11 mouse cellular contexts compared by ENCODE assay signal in the genomic region with DNA sequence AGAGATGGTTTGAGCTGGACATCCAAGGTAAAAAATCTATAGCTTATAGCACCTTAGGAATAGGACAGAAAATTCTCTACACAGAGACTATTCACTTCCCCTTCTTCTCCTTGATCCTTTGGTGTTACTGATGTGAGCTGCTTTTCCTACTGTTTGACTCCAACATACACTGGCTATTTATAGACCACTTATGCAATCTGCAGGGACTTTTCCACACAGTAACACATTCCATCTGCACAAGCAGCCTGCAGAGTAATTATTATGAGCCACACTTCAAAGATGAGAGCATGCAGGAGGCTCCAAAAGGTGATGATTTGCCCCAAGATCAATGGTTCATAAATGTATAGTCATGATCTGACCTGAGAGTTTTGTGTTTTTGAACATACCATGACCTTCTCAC.
DNase-seq lines count a peak whose midpoint lies in the region; ATAC-seq and TF ChIP-seq lines count a peak whose summit lies in the region.
"Had no signal": no experiment of that assay in that cellular context is flagged by ENCODE, and none has a peak within 500 bp of the region (broad histone marks: within the 10 kb centered on the region; RNA-seq: fewer than 3 reads in every experiment).

No protein-coding gene starts in this region.

- no peak for TF ChIP-seq POLR2A in embryonic fibroblast, embryonic 13.5 days (IDR thresholded peaks at IDR 0.05; ENCODE audit: low read depth, low read length)

- no peak overlapping the region for H3K27ac ChIP-seq in left cerebral cortex, adult 2 months
- H3K27ac ChIP-seq in embryonic fibroblast, embryonic 13.5 days (ENCODE audit: insufficient read depth, low read length): peak overlapping the region; percentile 25; the same call in 1 of the 2 replicates
- peak overlapping the region; percentile 76 for H3K27ac ChIP-seq in heart, postnatal 0 days (ENCODE audit: low read depth)
- H3K27ac ChIP-seq: hindbrain, embryonic 14.5 days had no signal

- no peak overlapping the region for H3K4me3 ChIP-seq in left cerebral cortex, adult 2 months
- H3K4me3 ChIP-seq in embryonic fibroblast, embryonic 13.5 days (ENCODE audit: insufficient read depth, low read length): no peak overlapping the region
- no peak overlapping the region for H3K4me3 ChIP-seq in heart, postnatal 0 days (ENCODE audit: low read depth, low read length)

- H3K9ac ChIP-seq in heart, postnatal 0 days (replicated peaks; ENCODE audit: low read depth, low read length): no peak overlapping the region
- H3K9ac ChIP-seq: hindbrain, embryonic 14.5 days had no signal

- peaks cover 9% of the 10 kb centered on the region for H3K4me1 ChIP-seq in embryonic fibroblast, embryonic 13.5 days (ENCODE audit: control insufficient read depth, insufficient read depth, low read length)
- H3K4me1 ChIP-seq in heart, postnatal 0 days (ENCODE audit: control insufficient read depth, insufficient read depth): peaks cover 11% of the 10 kb centered on the region; the same call in 1 of the 2 replicates

- peak; percentile 68; the same call in 1 of the 2 replicates for TF ChIP-seq EP300 in heart, postnatal 0 days (IDR thresholded peaks at IDR 0.05; ENCODE audit: low read depth)

- no peak overlapping the region; the same call in 1 of the 2 replicates for H3K4me2 ChIP-seq in heart, postnatal 0 days (ENCODE audit: low read depth, low read length)
- H3K4me2 ChIP-seq: hindbrain, embryonic 14.5 days had no signal

- no peaks in the 10 kb centered on the region for H3K27me3 ChIP-seq in heart, postnatal 0 days (ENCODE audit: control insufficient read depth, insufficient read depth, low read length)

- peak; percentile 94 for ATAC-seq in heart, postnatal 0 days (ENCODE audit: insufficient read depth, low read depth)

- H3K9me3 ChIP-seq in heart, postnatal 0 days (replicated peaks; ENCODE audit: control insufficient read depth, low read length): no peaks in the 10 kb centered on the region

- intact Hi-C loops in left cerebral cortex, adult 2 months (cut with DNase I): no loop called here

- H3K36me3 ChIP-seq in heart, postnatal 0 days (replicated peaks; ENCODE audit: control insufficient read depth, insufficient read depth, low read length): no peaks in the 10 kb centered on the region

- DNase-seq in left cerebral cortex, adult 9 months (ENCODE audit: low spot score in 2 of 2): peak; percentile 32 to 39
- no peak for DNase-seq in left cerebral cortex, adult 2 months (ENCODE audit: extremely low spot score in 1 of 2, low spot score in 2 of 2)
- DNase-seq in heart, postnatal 0 days (ENCODE audit: low spot score): peak; percentile 93
- DNase-seq in lung, postnatal 36 days: peak; percentile 10
- no peak for DNase-seq in cerebellum, postnatal 4 days (ENCODE audit: low spot score in 2 of 2)
- DNase-seq in retina, embryonic 14.5 days (ENCODE audit: low spot score): no peak
- DNase-seq: cerebellum, postnatal 14 days; kidney, postnatal 25 days; thymus, postnatal 25 days had no signal

- TF ChIP-seq CTCF in left cerebral cortex, adult 2 months (IDR thresholded peaks at IDR 0.05): no peak
- no peak for TF ChIP-seq CTCF in embryonic fibroblast, embryonic 13.5 days (IDR thresholded peaks at IDR 0.05; ENCODE audit: borderline replicate concordance, insufficient read depth, low read length)
- TF ChIP-seq CTCF in heart, postnatal 0 days (IDR thresholded peaks at IDR 0.05; ENCODE audit: low read depth): no peak

Comparison
In these comparisons a context has a peak if more than half of its experiments do, and no peak if none do; other contexts are left out.
1. DNase-seq: peak in left cerebral cortex, adult 9 months (2 of 2), heart, postnatal 0 days (single experiment) and lung, postnatal 36 days (single experiment); none in left cerebral cortex, adult 2 months (0 of 2), cerebellum, postnatal 4 days (0 of 2) and retina, embryonic 14.5 days (single experiment).